Mouse (Mus musculus): ENCODE results near the gene Tmem100.

The Tmem100 gene

DNA sequence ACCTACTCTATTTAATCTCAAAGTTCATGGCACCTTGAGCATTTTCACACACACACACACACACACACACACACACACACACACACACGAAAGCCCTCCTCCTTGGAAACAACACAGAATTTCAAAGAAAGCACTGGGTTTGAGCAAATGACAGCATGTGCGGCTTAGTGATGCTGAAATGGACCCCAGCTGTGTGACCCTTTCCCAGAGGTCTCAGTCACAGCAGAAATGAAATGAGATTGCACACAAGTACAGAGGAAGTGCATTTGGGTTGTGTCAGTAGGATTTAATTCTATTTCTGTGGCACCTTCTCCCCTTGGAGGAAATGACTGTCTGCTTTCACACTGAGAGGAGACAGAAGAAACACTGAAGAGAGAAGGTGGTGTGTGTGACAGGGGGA, 26.9 kb downstream of the Tmem100 start:
- in situ Hi-C loops (cut with MseI, MboI): no loop called here

- in situ Hi-C loops (cut with MseI, MboI): no loop called here
Measured at GRCm38 (mm10) chr11:90059241-90059640, 29.1 kb downstream of the Tmem100 start.

- in situ Hi-C loops (cut with MseI, MboI): no loop called here
Measured at GRCm38 (mm10) chr11:90062657-90063056, 32.5 kb downstream of the Tmem100 start.

DNA sequence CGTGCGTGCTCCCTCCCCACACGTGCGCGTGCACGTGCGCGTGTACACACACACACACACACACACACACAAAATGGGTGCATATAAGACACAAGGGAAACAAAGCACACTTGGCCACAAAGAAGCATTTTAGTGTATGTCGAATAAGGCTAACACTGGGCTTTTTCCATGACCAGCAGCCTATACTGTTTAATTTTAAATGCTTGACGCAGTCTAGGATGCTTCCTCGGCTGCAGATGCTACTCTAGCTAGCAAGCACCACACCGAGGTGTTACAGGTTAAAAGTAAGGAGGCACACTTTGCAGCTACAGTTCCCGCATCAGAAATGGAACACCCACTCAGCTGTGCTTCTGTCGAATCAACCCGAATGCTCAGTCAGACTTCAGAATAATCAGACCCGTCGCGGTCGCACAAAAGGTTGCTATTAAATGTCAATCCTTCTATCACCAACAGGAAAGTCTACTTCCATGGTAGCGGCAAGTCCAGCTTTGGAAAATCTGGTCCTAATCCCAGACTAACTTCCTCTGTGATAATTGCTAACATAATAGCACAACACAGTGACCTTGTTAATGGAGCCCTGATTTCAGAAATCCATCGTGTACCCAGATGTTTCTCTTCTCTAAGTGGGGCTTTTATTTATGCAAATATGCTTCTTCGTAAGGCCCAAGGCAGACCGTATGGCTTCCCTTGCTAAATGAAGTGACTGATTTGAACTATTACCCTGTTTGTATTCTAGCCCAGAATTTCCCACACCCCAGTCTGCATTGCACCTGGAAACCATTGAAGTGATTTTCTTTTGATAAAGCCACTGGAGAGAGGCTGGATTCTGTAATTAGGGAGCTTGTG, 36.5 kb downstream of the Tmem100 start:
- in situ Hi-C loops (cut with MseI, MboI): no loop called here

GRCm38 (mm10) chr11:90071747-90072146, 41.6 kb downstream of the Tmem100 start:
- in situ Hi-C loops (cut with MseI, MboI): no loop called here

DNA sequence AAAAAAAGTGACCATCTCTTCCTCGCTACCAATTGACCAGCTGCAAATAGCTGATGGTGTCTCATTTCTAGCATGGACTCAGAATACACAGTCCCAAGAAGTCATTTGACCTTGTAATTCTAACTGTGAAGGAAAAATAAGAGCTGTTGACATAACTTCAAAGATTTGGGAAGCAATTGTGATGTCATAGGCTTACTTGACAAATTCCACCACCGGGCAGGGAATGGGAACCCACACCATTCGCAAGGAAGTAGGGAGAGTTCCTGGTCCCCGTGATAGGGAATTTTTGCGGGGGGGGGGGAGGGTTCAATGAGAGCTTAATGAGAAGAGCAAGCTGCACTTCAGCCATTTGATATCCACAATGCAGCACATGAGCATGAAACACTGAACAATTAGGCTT, 43.1 kb downstream of the Tmem100 start:
- in situ Hi-C loops (cut with MseI, MboI): no loop called here

- in situ Hi-C loops (cut with MseI, MboI): no loop called here
Measured at GRCm38 (mm10) chr11:90076666-90077065, 46.5 kb downstream of the Tmem100 start.

DNA sequence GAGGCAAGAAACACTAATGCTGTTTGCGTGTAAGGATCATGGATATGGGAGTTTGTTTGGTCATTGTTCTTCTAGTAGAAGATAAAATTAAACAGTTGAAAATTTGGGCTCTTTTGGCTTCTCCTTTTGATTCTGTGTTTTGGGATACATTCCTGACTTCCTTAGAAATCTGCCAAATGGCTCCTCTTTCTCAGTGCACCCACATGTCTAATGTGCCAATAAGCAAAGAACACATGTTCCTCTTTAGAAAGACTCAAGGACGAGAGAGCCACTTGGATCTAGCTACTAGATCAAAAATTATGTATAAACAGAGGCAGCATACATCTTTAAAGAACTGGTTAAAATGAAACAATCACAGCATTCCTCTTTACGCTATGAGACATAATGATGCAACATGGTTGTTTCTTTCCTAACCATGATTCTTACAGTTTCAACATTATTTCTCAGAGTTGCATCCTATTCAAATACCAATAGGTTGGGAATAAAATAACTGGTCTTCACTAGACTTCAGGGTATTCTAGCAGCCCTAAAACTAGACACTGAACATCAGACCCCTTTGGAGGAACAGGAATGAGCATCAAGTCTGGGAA, 50.6 kb downstream of the Tmem100 start:
- in situ Hi-C loops (cut with MseI, MboI): no loop called here

GRCm38 (mm10) chr11:90081820-90082596, 51.9 kb downstream of the Tmem100 start:
- in situ Hi-C loops (cut with MseI, MboI): no loop called here

- in situ Hi-C loops (cut with MseI, MboI): no loop called here
Measured at GRCm38 (mm10) chr11:90083042-90083441, 52.9 kb downstream of the Tmem100 start.

DNA sequence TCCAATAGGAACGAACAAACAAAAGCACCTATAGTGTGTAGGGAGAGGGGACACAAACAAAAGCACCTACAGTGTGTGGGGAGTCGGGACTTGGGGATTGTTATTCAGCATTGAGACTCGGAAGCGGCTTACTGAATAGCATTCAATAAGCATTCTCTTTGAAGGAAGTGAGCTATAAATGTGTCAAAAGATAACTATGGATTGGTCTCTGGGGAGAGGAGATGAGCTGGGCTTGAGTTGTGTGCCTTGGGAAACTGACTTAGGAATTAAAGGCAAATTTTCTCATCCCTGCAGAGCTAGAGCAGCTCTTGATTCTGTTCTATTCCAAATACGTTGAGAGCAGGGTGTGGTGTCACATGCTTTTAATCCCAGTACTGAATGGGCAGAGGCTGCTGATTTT, 54.0 kb downstream of the Tmem100 start:
- in situ Hi-C loops (cut with MseI, MboI): no loop called here
